Mouse (Mus musculus) liver, adult 2 months (tissue): ENCODE measurements at regions not wholly inside any gene's neighbourhood (a gene's known extent, or its start where the extent isn't known, plus 50 kb on each side); places are given as distances from the start of the nearest gene placed in this dataset.
"Not testable (repeated sequence)": the region's sequence is repeated elsewhere in the genome, so short reads cannot be mapped to it uniquely, and the experiment has no call there.

Source experiments
- DNase-seq: peaks from one replicate; pipeline ENCODE4 v3.0.0-alpha.2; 2011; ENCODE audit warnings: low read depth, low spot score; ENCODE audit errors: extremely low read depth
- H3K27ac ChIP-seq: fragments of 200-500 bp; replicated peaks from 2 replicates; pipeline ENCODE4 v1.5.1; 2012; ENCODE audit warnings: low read depth, mild to moderate bottlenecking, control low read depth, inconsistent platforms, low read length; ENCODE audit not compliant: insufficient read depth
- H3K27me3 ChIP-seq: fragments of 200-500 bp; 2 replicates; pipeline ENCODE4 v1.6.1; 2012; ENCODE audit warnings: mild to moderate bottlenecking, moderate library complexity, low read length, inconsistent platforms; ENCODE audit not compliant: control insufficient read depth, insufficient read depth
- H3K36me3 ChIP-seq: fragments of 200-500 bp; 2 replicates; pipeline ENCODE4 v1.6.1; 2012; ENCODE audit warnings: low read length, inconsistent platforms; ENCODE audit not compliant: control insufficient read depth, insufficient read depth
- H3K4me1 ChIP-seq: fragments of 200-500 bp; 2 replicates; pipeline ENCODE4 v1.6.1; 2011; ENCODE audit warnings: low read length; ENCODE audit not compliant: control insufficient read depth, insufficient read depth
- H3K4me3 ChIP-seq: fragments of 200-500 bp; 2 replicates; pipeline ENCODE4 v1.5.1; 2011; ENCODE audit warnings: low read depth, mild to moderate bottlenecking, control low read depth, low read length, moderate library complexity; ENCODE audit not compliant: insufficient read depth
- H3K79me2 ChIP-seq: fragments of 200-500 bp; 2 replicates; pipeline ENCODE4 v1.6.1; 2012; ENCODE audit warnings: inconsistent platforms, mild to moderate bottlenecking, low read length, moderate library complexity; ENCODE audit not compliant: control insufficient read depth, insufficient read depth
- H3K9ac ChIP-seq: fragments of 200-500 bp; 2 replicates; pipeline ENCODE4 v1.6.1; 2012; ENCODE audit warnings: low read depth, mild to moderate bottlenecking, control low read depth, inconsistent platforms, low read length
- CTCF ChIP-seq: fragments of 200-500 bp; IDR thresholded peaks from 2 replicates; pipeline ENCODE4 v1.5.1; 2011; ENCODE audit warnings: low read depth, low read length, control low read depth
- POLR2A ChIP-seq: fragments of 200-500 bp; IDR thresholded peaks from 2 replicates; pipeline ENCODE4 v1.6.1; 2011; ENCODE audit warnings: low read length, control low read depth; ENCODE audit not compliant: insufficient read depth; ENCODE audit errors: extremely low read depth
- WGBS: fragments of 180-500 bp; shearing (Covaris S2); methylation state at CpG from one replicate; pipeline ENCODE4 v1.1.7; 2018; 5-methylcytosine and 5-hydroxymethylcytosine counted together

- Histone ChIP-seq H3K9ac (no peak overlapping the region), H3K79me2 (no peaks in the 10 kb centered on the region), H3K27me3 (no peaks in the 10 kb centered on the region), H3K4me3 (no peak overlapping the region), H3K27ac (no peak overlapping the region), H3K36me3 (no peaks in the 10 kb centered on the region), H3K4me1 (no peaks in the 10 kb centered on the region)
- 82% methylated on average over 6 of the region's 6 CpGs for WGBS
- no peak for DNase-seq
- TF ChIP-seq CTCF (no peak), POLR2A (no peak)
Measured at GRCm38 (mm10) chr15:41983261-41983660, 1849.1 kb downstream of the 9330182O14Rik start.

GRCm38 (mm10) chr15:41984267-41984666 is 1850.1 kb downstream of the 9330182O14Rik start:
- Histone ChIP-seq H3K4me3 (no peak overlapping the region), H3K36me3 (no peaks in the 10 kb centered on the region), H3K27ac (no peak overlapping the region), H3K4me1 (no peaks in the 10 kb centered on the region), H3K79me2 (no peaks in the 10 kb centered on the region), H3K27me3 (no peaks in the 10 kb centered on the region), H3K9ac (no peak overlapping the region)
- no peak for TF ChIP-seq CTCF
- 91% methylated on average over 4 of the region's 4 CpGs for WGBS
- DNase-seq: no peak

- no peak for DNase-seq
- Histone ChIP-seq H3K9ac (no peak overlapping the region), H3K36me3 (no peaks in the 10 kb centered on the region), H3K27ac (no peak overlapping the region), H3K27me3 (no peaks in the 10 kb centered on the region), H3K79me2 (no peaks in the 10 kb centered on the region), H3K4me3 (no peak overlapping the region), H3K4me1 (no peaks in the 10 kb centered on the region)
- WGBS: 81% methylated on average over 3 of the region's 3 CpGs
- no peak for TF ChIP-seq CTCF
- TF ChIP-seq POLR2A: no peak
Measured at GRCm38 (mm10) chr15:41986264-41986663, 1852.1 kb downstream of the 9330182O14Rik start.

- Histone ChIP-seq H3K27me3 (no peaks in the 10 kb centered on the region), H3K4me3 (no peak overlapping the region), H3K4me1 (no peaks in the 10 kb centered on the region), H3K79me2 (no peaks in the 10 kb centered on the region), H3K36me3 (no peaks in the 10 kb centered on the region), H3K9ac (no peak overlapping the region), H3K27ac (no peak overlapping the region)
- no peak for DNase-seq
- TF ChIP-seq POLR2A: no peak
- no peak for TF ChIP-seq CTCF
- 74% methylated on average over 2 of the region's 2 CpGs for WGBS
Measured at GRCm38 (mm10) chr15:41989065-41989464, 1854.9 kb downstream of the 9330182O14Rik start.

GRCm38 (mm10) chr15:41991816-41992215 is 1857.7 kb downstream of the 9330182O14Rik start:
- H3K9ac ChIP-seq: no peak overlapping the region
- no peaks in the 10 kb centered on the region for H3K4me1 ChIP-seq
- no peaks in the 10 kb centered on the region for H3K36me3 ChIP-seq
- no peak overlapping the region for H3K4me3 ChIP-seq
- H3K27me3 ChIP-seq: no peaks in the 10 kb centered on the region
- TF ChIP-seq POLR2A (no peak), CTCF (no peak)
- H3K79me2 ChIP-seq: no peaks in the 10 kb centered on the region
- DNase-seq: no peak
- no peak overlapping the region for H3K27ac ChIP-seq

- H3K4me3 ChIP-seq, DNase-seq, H3K79me2 ChIP-seq, H3K36me3 ChIP-seq, H3K27ac ChIP-seq, H3K9ac ChIP-seq, H3K4me1 ChIP-seq, H3K27me3 ChIP-seq: not testable (repeated sequence)
- 92% methylated on average over 12 of the region's 12 CpGs for WGBS
Measured at GRCm38 (mm10) chr15:42032286-42032685, 1898.1 kb downstream of the 9330182O14Rik start.
